Comparison of ENCODE assay signal across 28 mouse cellular contexts in the genomic region with DNA sequence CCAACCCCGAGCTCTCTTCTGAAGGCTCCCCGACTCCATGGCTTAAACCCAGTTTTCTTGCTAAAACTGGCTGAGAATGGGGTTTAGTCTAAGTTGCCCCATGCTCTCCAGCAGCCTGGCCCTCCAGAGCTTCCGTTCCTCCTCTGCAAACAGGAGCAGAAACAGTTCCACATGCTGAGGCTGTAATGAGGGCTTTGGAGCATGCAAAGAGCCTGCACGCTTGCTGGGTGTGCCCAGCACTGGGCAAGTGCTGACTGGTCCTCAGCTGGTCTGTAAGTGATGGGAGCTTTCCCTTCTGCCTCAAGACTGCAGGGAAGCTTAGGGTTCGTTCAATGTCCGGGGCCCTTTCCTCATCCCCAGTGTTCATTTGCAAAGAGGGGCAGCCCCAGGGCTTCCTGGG. TPM values are rescaled to one million over a fixed set of nuclear protein-coding genes. Genes with fewer than 3 reads are reported as not detected.
DNase-seq lines count a peak whose midpoint lies in the region; ATAC-seq lines count a peak whose summit lies in the region.
"Had no signal": no experiment of that assay in that cellular context is flagged by ENCODE, and none has a peak within 500 bp of the region (broad histone marks: within the 10 kb centered on the region; RNA-seq: fewer than 3 reads in every experiment).

No protein-coding gene starts in this region.

- ATAC-seq in hindbrain, embryonic 14.5 days (ENCODE audit: low FRiP score), result no peak
- no peak for ATAC-seq in embryonic facial prominence, embryonic 15.5 days (ENCODE audit: insufficient number of reproducible peaks, low FRiP score, low TSS enrichment, low read depth)
- ATAC-seq in stomach, embryonic 16.5 days (ENCODE audit: insufficient read depth, low FRiP score), result no peak
- ATAC-seq: forebrain, embryonic 16.5 days; liver, embryonic 12.5 days; midbrain, embryonic 16.5 days; Patski had no signal

- H3K9ac ChIP-seq in hindbrain, embryonic 14.5 days, result no peak overlapping the region
- no peak overlapping the region for H3K9ac ChIP-seq in embryonic facial prominence, embryonic 15.5 days
- H3K9ac ChIP-seq in stomach, embryonic 16.5 days (ENCODE audit: low read length), result peak overlapping the region; percentile 40
- H3K9ac ChIP-seq: heart, embryonic 12.5 days; hindbrain, embryonic 13.5 days; liver, embryonic 12.5 days had no signal

- H3K4me2 ChIP-seq in hindbrain, embryonic 14.5 days (replicated peaks), result no peak overlapping the region
- no peak overlapping the region for H3K4me2 ChIP-seq in embryonic facial prominence, embryonic 15.5 days (replicated peaks)
- peak overlapping the region; percentile 16; the same call in 1 of the 2 replicates for H3K4me2 ChIP-seq in stomach, embryonic 16.5 days (ENCODE audit: low read depth, low read length)
- H3K4me2 ChIP-seq: embryonic facial prominence, embryonic 13.5 days; heart, embryonic 12.5 days; hindbrain, embryonic 13.5 days; liver, embryonic 12.5 days had no signal

- H3K4me1 ChIP-seq in hindbrain, embryonic 10.5 days (replicated peaks), result peaks cover 89% of the 10 kb centered on the region
- H3K4me1 ChIP-seq in hindbrain, embryonic 14.5 days (replicated peaks; ENCODE audit: control insufficient read depth, insufficient read depth, low read length), result peaks cover 22% of the 10 kb centered on the region; the same call in 1 of the 2 replicates
- H3K4me1 ChIP-seq in embryonic facial prominence, embryonic 15.5 days, result peaks cover 36% of the 10 kb centered on the region
- H3K4me1 ChIP-seq in stomach, embryonic 16.5 days (ENCODE audit: control insufficient read depth, insufficient read depth, low read length), result peaks cover 53% of the 10 kb centered on the region

- no peaks in the 10 kb centered on the region for H3K27me3 ChIP-seq in hindbrain, embryonic 10.5 days (ENCODE audit: insufficient read depth, poor library complexity, severe bottlenecking)
- H3K27me3 ChIP-seq in hindbrain, embryonic 14.5 days (ENCODE audit: control insufficient read depth, insufficient read depth, low read length), result no peaks in the 10 kb centered on the region
- H3K27me3 ChIP-seq in embryonic facial prominence, embryonic 15.5 days, result no peaks in the 10 kb centered on the region
- H3K27me3 ChIP-seq in stomach, embryonic 16.5 days (ENCODE audit: control insufficient read depth, insufficient read depth, low read length), result no peaks in the 10 kb centered on the region
- H3K27me3 ChIP-seq: embryonic facial prominence, embryonic 13.5 days; heart, embryonic 12.5 days; hindbrain, embryonic 13.5 days; liver, embryonic 12.5 days; Patski had no signal

- WGBS in hindbrain, embryonic 10.5 days, result 77% methylated on average over 6 of the region's 6 CpGs
- whole genome bisulfite sequencing in hindbrain, embryonic 14.5 days, result 78% methylated on average over 6 of the region's 6 CpGs
- 55% methylated on average over 6 of the region's 6 CpGs for WGBS in embryonic facial prominence, embryonic 15.5 days
- 73% methylated on average over 6 of the region's 6 CpGs for WGBS in stomach, embryonic 16.5 days

- no peak overlapping the region for H3K4me3 ChIP-seq in hindbrain, embryonic 10.5 days
- H3K4me3 ChIP-seq in hindbrain, embryonic 14.5 days (replicated peaks; ENCODE audit: low read length), result no peak overlapping the region
- no peak overlapping the region for H3K4me3 ChIP-seq in embryonic facial prominence, embryonic 15.5 days (replicated peaks)
- no peak overlapping the region for H3K4me3 ChIP-seq in stomach, embryonic 16.5 days (replicated peaks; ENCODE audit: low read length)
- H3K4me3 ChIP-seq: embryonic facial prominence, embryonic 13.5 days; heart, embryonic 12.5 days; hindbrain, embryonic 13.5 days; left cerebral cortex, adult 2 months; liver, embryonic 12.5 days had no signal

- no peaks in the 10 kb centered on the region for H3K9me3 ChIP-seq in hindbrain, embryonic 10.5 days
- no peaks in the 10 kb centered on the region for H3K9me3 ChIP-seq in hindbrain, embryonic 14.5 days (ENCODE audit: control insufficient read depth, low read length)
- H3K9me3 ChIP-seq in embryonic facial prominence, embryonic 15.5 days (replicated peaks), result no peaks in the 10 kb centered on the region
- no peaks in the 10 kb centered on the region for H3K9me3 ChIP-seq in stomach, embryonic 16.5 days (replicated peaks; ENCODE audit: control insufficient read depth, low read length)
- H3K9me3 ChIP-seq: embryonic facial prominence, embryonic 13.5 days; G1E; heart, embryonic 12.5 days; hindbrain, embryonic 13.5 days; liver, embryonic 12.5 days had no signal

- H3K27ac ChIP-seq in hindbrain, embryonic 10.5 days, result 0 out of 2 replicates have a peak overlapping the region, but pooled peaks have one; percentile 37
- H3K27ac ChIP-seq in hindbrain, embryonic 14.5 days, result no peak overlapping the region
- H3K27ac ChIP-seq in embryonic facial prominence, embryonic 15.5 days (replicated peaks), result 0 out of 2 replicates have a peak overlapping the region, but pooled peaks have one; percentile 39
- H3K27ac ChIP-seq in stomach, embryonic 16.5 days (ENCODE audit: low read length), result peak overlapping the region; percentile 89
- H3K27ac ChIP-seq: embryonic facial prominence, embryonic 13.5 days; liver, embryonic 12.5 days had no signal

- no peak for DNase-seq in hindbrain, embryonic 10.5 days (ENCODE audit: low spot score)
- no peak for DNase-seq in hindbrain, embryonic 14.5 days (ENCODE audit: low spot score)
- peak; percentile 62 to 66 for DNase-seq in spleen, postnatal 36 days (ENCODE audit: low spot score in 2 of 2)
- no peak for DNase-seq in spleen, postnatal 10 days (ENCODE audit: low spot score in 2 of 2)
- DNase-seq in cerebellum, postnatal 36 days, result no peak
- DNase-seq in liver, result no peak
- DNase-seq: adrenal gland, postnatal 36 days; cerebellum, adult 11 months; cerebellum, postnatal 14 days; gastrocnemius, postnatal 10 days; heart, postnatal 10 days; kidney, adult 2 months; kidney, postnatal 10 days; lung, adult 18-20 months; right cerebral cortex, adult 18-20 months; right cerebral cortex, postnatal 4 days; thymus, adult 2 months had no signal

- H3K36me3 ChIP-seq in hindbrain, embryonic 10.5 days, result peaks cover 66% of the 10 kb centered on the region
- H3K36me3 ChIP-seq in hindbrain, embryonic 14.5 days (replicated peaks; ENCODE audit: control insufficient read depth, insufficient read depth), result peaks cover 22% of the 10 kb centered on the region
- peaks cover 9% of the 10 kb centered on the region; the same call in 1 of the 2 replicates for H3K36me3 ChIP-seq in embryonic facial prominence, embryonic 15.5 days
- H3K36me3 ChIP-seq in stomach, embryonic 16.5 days (ENCODE audit: control insufficient read depth, insufficient read depth, low read length), result no peaks in the 10 kb centered on the region; the same call in 1 of the 2 replicates
- H3K36me3 ChIP-seq: G1E had no signal

RNA-seq across cellular contexts. Expression of a gene that starts 24.1 kb away (rescaled TPM):
- 273 and 545 TPM in 2 replicates for polyA plus RNA-seq in hindbrain, embryonic 10.5 days (2016; fragmentation: Nextera tagmentation; extraction: Ambion mirVana)
- 238 and 309 TPM in 2 replicates for polyA plus RNA-seq in hindbrain, embryonic 14.5 days (2014; fragmentation: Nextera tagmentation; extraction: Ambion mirVana)
- polyA plus RNA-seq in embryonic facial prominence, embryonic 15.5 days (2015; fragmentation: Nextera tagmentation; extraction: Ambion mirVana), result 76.6 and 105 TPM in 2 replicates
- 144 and 177 TPM in 2 replicates for polyA plus RNA-seq in stomach, embryonic 16.5 days (2015; fragmentation: Nextera tagmentation; extraction: Ambion mirVana)

RNA-seq across cellular contexts. Expression of a gene that starts 38.0 kb away (rescaled TPM):
- 12.6 and 15.3 TPM in 2 replicates for polyA plus RNA-seq in hindbrain, embryonic 10.5 days (2016; fragmentation: Nextera tagmentation; extraction: Ambion mirVana)
- polyA plus RNA-seq in hindbrain, embryonic 14.5 days (2014; fragmentation: Nextera tagmentation; extraction: Ambion mirVana), result 6.5 and 7.4 TPM in 2 replicates
- 12.6 and 13.4 TPM in 2 replicates for polyA plus RNA-seq in embryonic facial prominence, embryonic 15.5 days (2015; fragmentation: Nextera tagmentation; extraction: Ambion mirVana)
- polyA plus RNA-seq in stomach, embryonic 16.5 days (2015; fragmentation: Nextera tagmentation; extraction: Ambion mirVana), result 14.5 and 16.5 TPM in 2 replicates

RNA-seq across cellular contexts. Expression of a gene that starts 45.8 kb away (rescaled TPM):
- 10.7 and 11.9 TPM in 2 replicates for polyA plus RNA-seq in hindbrain, embryonic 10.5 days (2016; fragmentation: Nextera tagmentation; extraction: Ambion mirVana)
- polyA plus RNA-seq in hindbrain, embryonic 14.5 days (2014; fragmentation: Nextera tagmentation; extraction: Ambion mirVana), result 15.1 and 19.1 TPM in 2 replicates
- 13.7 and 14.1 TPM in 2 replicates for polyA plus RNA-seq in embryonic facial prominence, embryonic 15.5 days (2015; fragmentation: Nextera tagmentation; extraction: Ambion mirVana)
- 10.7 and 12.7 TPM in 2 replicates for polyA plus RNA-seq in stomach, embryonic 16.5 days (2015; fragmentation: Nextera tagmentation; extraction: Ambion mirVana)

Comparison
In these comparisons a context has a peak if more than half of its experiments do, and no peak if none do; other contexts are left out.
1. DNase-seq: peak in spleen, postnatal 36 days (2 of 2); none in hindbrain, embryonic 10.5 days (single experiment), hindbrain, embryonic 14.5 days (single experiment), spleen, postnatal 10 days (0 of 2), cerebellum, postnatal 36 days (0 of 2) and liver (single experiment).